ENCODE assay signal across 8 mouse cellular contexts in genomic region chr7:145102216-145102615, GRCm38 (mm10).
DNase-seq lines count a peak whose midpoint lies in the region; ATAC-seq and TF ChIP-seq lines count a peak whose summit lies in the region.

No protein-coding gene starts in this region.

- no peak for ATAC-seq in intestine, postnatal 0 days
- ATAC-seq in lung, embryonic 16.5 days (ENCODE audit: low read depth): peak; percentile 92
- no peak for ATAC-seq in megakaryocyte, adult 5-6 weeks (ENCODE audit: poor library complexity, severe bottlenecking)
- ATAC-seq in midbrain, embryonic 13.5 days: no peak

- no peaks in the 10 kb centered on the region for H3K4me1 ChIP-seq in intestine, postnatal 0 days (replicated peaks; ENCODE audit: control insufficient read depth, insufficient read depth, low read length)
- H3K4me1 ChIP-seq in lung, embryonic 16.5 days (replicated peaks; ENCODE audit: control insufficient read depth, insufficient read depth, low read length): peaks cover 14% of the 10 kb centered on the region
- H3K4me1 ChIP-seq in midbrain, embryonic 13.5 days (replicated peaks): no peaks in the 10 kb centered on the region

- H3K9ac ChIP-seq in intestine, postnatal 0 days (ENCODE audit: low read depth, low read length): no peak overlapping the region
- H3K9ac ChIP-seq in lung, embryonic 16.5 days (ENCODE audit: low read length): peak overlapping the region; percentile 11; the same call in 1 of the 2 replicates
- H3K9ac ChIP-seq in midbrain, embryonic 13.5 days (replicated peaks): no peak overlapping the region

- H3K9me3 ChIP-seq in intestine, postnatal 0 days (ENCODE audit: control insufficient read depth): no peaks in the 10 kb centered on the region
- no peaks in the 10 kb centered on the region for H3K9me3 ChIP-seq in lung, embryonic 16.5 days (ENCODE audit: control insufficient read depth, low read length)
- no peaks in the 10 kb centered on the region for H3K9me3 ChIP-seq in midbrain, embryonic 13.5 days

- no peak overlapping the region for H3K4me3 ChIP-seq in intestine, postnatal 0 days (ENCODE audit: low read depth, low read length)
- H3K4me3 ChIP-seq in lung, embryonic 16.5 days (ENCODE audit: low read length): no peak overlapping the region
- no peak overlapping the region for H3K4me3 ChIP-seq in midbrain, embryonic 13.5 days (replicated peaks)

- H3K4me2 ChIP-seq in intestine, postnatal 0 days (replicated peaks; ENCODE audit: low read depth): no peak overlapping the region
- H3K4me2 ChIP-seq in lung, embryonic 16.5 days (ENCODE audit: low read depth, low read length): no peak overlapping the region
- H3K4me2 ChIP-seq in midbrain, embryonic 13.5 days (replicated peaks): no peak overlapping the region

- no peaks in the 10 kb centered on the region for H3K27me3 ChIP-seq in intestine, postnatal 0 days (replicated peaks; ENCODE audit: control insufficient read depth, insufficient read depth, low read length)
- no peaks in the 10 kb centered on the region for H3K27me3 ChIP-seq in lung, embryonic 16.5 days (ENCODE audit: control insufficient read depth, insufficient read depth, low read depth, low read length)
- no peaks in the 10 kb centered on the region for H3K27me3 ChIP-seq in midbrain, embryonic 13.5 days

- WGBS in intestine, postnatal 0 days: 46% methylated on average over 6 of the region's 6 CpGs
- 27% methylated on average over 6 of the region's 6 CpGs for WGBS in lung, embryonic 16.5 days
- WGBS in midbrain, embryonic 13.5 days: 78% methylated on average over 6 of the region's 6 CpGs

- H3K27ac ChIP-seq in intestine, postnatal 0 days (ENCODE audit: low read depth, low read length): peak overlapping the region; percentile 21; the same call in 1 of the 2 replicates
- H3K27ac ChIP-seq in lung, embryonic 16.5 days (ENCODE audit: low read length): no peak overlapping the region
- H3K27ac ChIP-seq in midbrain, embryonic 13.5 days: no peak overlapping the region

- peak; percentile 8 for DNase-seq in cerebellum, adult 9-11 months
- no peak for DNase-seq in cerebellum, adult 8-10 months
- DNase-seq in retina, postnatal 1 day: peak; percentile 79
- no peak for DNase-seq in retina, embryonic 14.5 days (ENCODE audit: low spot score)

- no peak for TF ChIP-seq CTCF in intestine, postnatal 0 days (IDR thresholded peaks at IDR 0.05; ENCODE audit: low read depth)

- H3K36me3 ChIP-seq in intestine, postnatal 0 days (ENCODE audit: control insufficient read depth, insufficient read depth): no peaks in the 10 kb centered on the region
- H3K36me3 ChIP-seq in lung, embryonic 16.5 days (ENCODE audit: control insufficient read depth, insufficient read depth, low read length): no peaks in the 10 kb centered on the region
- H3K36me3 ChIP-seq in midbrain, embryonic 13.5 days: no peaks in the 10 kb centered on the region

Comparison
In these comparisons a context has a peak if more than half of its experiments do, and no peak if none do; other contexts are left out.
1. DNase-seq: peak in cerebellum, adult 9-11 months (single experiment) and retina, postnatal 1 day (single experiment); none in cerebellum, adult 8-10 months (single experiment) and retina, embryonic 14.5 days (single experiment).